Mouse (Mus musculus): ENCODE results near the gene Calb2. TPM values are rescaled to one million over a fixed set of nuclear protein-coding genes. Genes with fewer than 3 reads are reported as not detected.

The Calb2 gene
- polyA plus RNA-seq, 1 experiment from 2014 or later = not detected

GRCm38 (mm10) chr8:110183748-110184147, 15.7 kb upstream of the Calb2 start:
- Histone ChIP-seq H3K36me3 (ENCODE audit: control insufficient read depth, insufficient read depth, low read length) (no peaks in the 10 kb centered on the region), H3K4me2 (ENCODE audit: low read depth, low read length) (no peak overlapping the region), H3K27ac (ENCODE audit: low read length) (no peak overlapping the region), H3K27me3 (replicated peaks; ENCODE audit: control insufficient read depth, insufficient read depth, low read length) (no peaks in the 10 kb centered on the region; the same call in 1 of the 2 replicates), H3K4me3 (ENCODE audit: low read length) (no peak overlapping the region), H3K9me3 (ENCODE audit: control insufficient read depth, low read length) (no peaks in the 10 kb centered on the region), H3K4me1 (ENCODE audit: control insufficient read depth, insufficient read depth, low read length) (no peaks in the 10 kb centered on the region), H3K9ac (ENCODE audit: low read depth, low read length) (no peak overlapping the region)
- WGBS = 27% methylated on average over 11 of the region's 11 CpGs
- ATAC-seq = no peak

- Histone ChIP-seq H3K4me3 (ENCODE audit: low read length) (no peak overlapping the region), H3K36me3 (ENCODE audit: control insufficient read depth, insufficient read depth, low read length) (no peaks in the 10 kb centered on the region), H3K4me2 (ENCODE audit: low read depth, low read length) (no peak overlapping the region), H3K9ac (ENCODE audit: low read depth, low read length) (no peak overlapping the region), H3K9me3 (ENCODE audit: control insufficient read depth, low read length) (no peaks in the 10 kb centered on the region), H3K27ac (ENCODE audit: low read length) (no peak overlapping the region), H3K4me1 (ENCODE audit: control insufficient read depth, insufficient read depth, low read length) (no peaks in the 10 kb centered on the region; the same call in 1 of the 2 replicates), H3K27me3 (replicated peaks; ENCODE audit: control insufficient read depth, insufficient read depth, low read length) (no peaks in the 10 kb centered on the region; the same call in 1 of the 2 replicates)
- 73% methylated on average over 11 of the region's 11 CpGs for WGBS
- ATAC-seq = no peak
These were observed 14.8 kb upstream of the Calb2 start for GRCm38 (mm10) chr8:110182735-110183367.

- H3K4me2 ChIP-seq (ENCODE audit: low read depth, low read length) = peak overlapping the region; percentile 23
- no peak overlapping the region for H3K4me3 ChIP-seq (ENCODE audit: low read length)
- H3K4me1 ChIP-seq (ENCODE audit: control insufficient read depth, insufficient read depth, low read length) = no peaks in the 10 kb centered on the region; the same call in 1 of the 2 replicates
- no peaks in the 10 kb centered on the region for H3K36me3 ChIP-seq (ENCODE audit: control insufficient read depth, insufficient read depth, low read length)
- H3K9me3 ChIP-seq (ENCODE audit: control insufficient read depth, low read length) = no peaks in the 10 kb centered on the region
- ATAC-seq = peak; percentile 56; the same call in 1 of the 2 replicates
- H3K27ac ChIP-seq (ENCODE audit: low read length) = no peak overlapping the region
- H3K27me3 ChIP-seq (replicated peaks; ENCODE audit: control insufficient read depth, insufficient read depth, low read length) = no peaks in the 10 kb centered on the region; the same call in 1 of the 2 replicates
- 24% methylated on average over 22 of the region's 22 CpGs for WGBS
- H3K9ac ChIP-seq (ENCODE audit: low read depth, low read length) = peak overlapping the region; percentile 1; the same call in 1 of the 2 replicates
These were observed 9.5 kb upstream of the Calb2 start for GRCm38 (mm10) chr8:110177359-110178155.

GRCm38 (mm10) chr8:110174826-110175225, 6.8 kb upstream of the Calb2 start:
- WGBS = 87% methylated on average over 4 of the region's 4 CpGs
- H3K9me3 ChIP-seq (ENCODE audit: control insufficient read depth, low read length) = no peaks in the 10 kb centered on the region
- H3K27me3 ChIP-seq (replicated peaks; ENCODE audit: control insufficient read depth, insufficient read depth, low read length) = peaks cover 4% of the 10 kb centered on the region
- H3K36me3 ChIP-seq (ENCODE audit: control insufficient read depth, insufficient read depth, low read length) = no peaks in the 10 kb centered on the region
- H3K9ac ChIP-seq (ENCODE audit: low read depth, low read length) = no peak overlapping the region
- H3K4me1 ChIP-seq (ENCODE audit: control insufficient read depth, insufficient read depth, low read length) = no peaks in the 10 kb centered on the region; the same call in 1 of the 2 replicates
- ATAC-seq = no peak
- H3K27ac ChIP-seq (ENCODE audit: low read length) = no peak overlapping the region
- H3K4me3 ChIP-seq (ENCODE audit: low read length) = no peak overlapping the region
- H3K4me2 ChIP-seq (ENCODE audit: low read depth, low read length) = no peak overlapping the region

- Histone ChIP-seq H3K4me2 (ENCODE audit: low read depth, low read length) (no peak overlapping the region), H3K9ac (ENCODE audit: low read depth, low read length) (no peak overlapping the region), H3K36me3 (ENCODE audit: control insufficient read depth, insufficient read depth, low read length) (no peaks in the 10 kb centered on the region), H3K4me3 (ENCODE audit: low read length) (no peak overlapping the region), H3K27me3 (replicated peaks; ENCODE audit: control insufficient read depth, insufficient read depth, low read length) (peaks cover 20% of the 10 kb centered on the region), H3K9me3 (ENCODE audit: control insufficient read depth, low read length) (no peaks in the 10 kb centered on the region), H3K4me1 (ENCODE audit: control insufficient read depth, insufficient read depth, low read length) (no peaks in the 10 kb centered on the region), H3K27ac (ENCODE audit: low read length) (no peak overlapping the region)
- WGBS = 61% methylated on average over 6 of the region's 6 CpGs
- no peak for ATAC-seq
These were observed 4.2 kb upstream of the Calb2 start for GRCm38 (mm10) chr8:110172161-110172560.

GRCm38 (mm10) chr8:110166270-110166669, 1.7 kb downstream of the Calb2 start:
- Histone ChIP-seq H3K4me2 (ENCODE audit: low read depth, low read length) (no peak overlapping the region), H3K9ac (ENCODE audit: low read depth, low read length) (no peak overlapping the region), H3K36me3 (ENCODE audit: control insufficient read depth, insufficient read depth, low read length) (no peaks in the 10 kb centered on the region), H3K9me3 (ENCODE audit: control insufficient read depth, low read length) (no peaks in the 10 kb centered on the region), H3K4me3 (ENCODE audit: low read length) (no peak overlapping the region), H3K27ac (ENCODE audit: low read length) (no peak overlapping the region), H3K27me3 (replicated peaks; ENCODE audit: control insufficient read depth, insufficient read depth, low read length) (peaks cover 25% of the 10 kb centered on the region), H3K4me1 (ENCODE audit: control insufficient read depth, insufficient read depth, low read length) (no peaks in the 10 kb centered on the region)
- 75% methylated on average over 8 of the region's 8 CpGs for WGBS
- ATAC-seq = no peak

- 85% methylated on average over 6 of the region's 6 CpGs for WGBS
- H3K27me3 ChIP-seq (replicated peaks; ENCODE audit: control insufficient read depth, insufficient read depth, low read length) = 0 out of 2 replicates have a peak, but pooled peaks cover 4% of the 10 kb centered on the region
- no peak overlapping the region for H3K4me2 ChIP-seq (ENCODE audit: low read depth, low read length)
These were observed 6.0 kb downstream of the Calb2 start for GRCm38 (mm10) chr8:110162007-110162406.

GRCm38 (mm10) chr8:110152951-110153350, 15.1 kb downstream of the Calb2 start:
- no peaks in the 10 kb centered on the region for H3K36me3 ChIP-seq (ENCODE audit: control insufficient read depth, insufficient read depth, low read length)
- H3K9me3 ChIP-seq (ENCODE audit: control insufficient read depth, low read length) = no peaks in the 10 kb centered on the region
- no peaks in the 10 kb centered on the region for H3K27me3 ChIP-seq (replicated peaks; ENCODE audit: control insufficient read depth, insufficient read depth, low read length)
- H3K9ac ChIP-seq (ENCODE audit: low read depth, low read length) = no peak overlapping the region
- H3K4me3 ChIP-seq (ENCODE audit: low read length) = no peak overlapping the region
- no peaks in the 10 kb centered on the region for H3K4me1 ChIP-seq (ENCODE audit: control insufficient read depth, insufficient read depth, low read length)
- 75% methylated on average over 6 of the region's 6 CpGs for WGBS
- H3K4me2 ChIP-seq (ENCODE audit: low read depth, low read length) = no peak overlapping the region
- no peak for ATAC-seq
- H3K27ac ChIP-seq (ENCODE audit: low read length) = no peak overlapping the region

More at GRCm38 (mm10) chr8:110162007-110162406, 6.0 kb downstream of the Calb2 start:
- Histone ChIP-seq H3K9ac (ENCODE audit: low read depth, low read length) (no peak overlapping the region), H3K9me3 (ENCODE audit: control insufficient read depth, low read length) (no peaks in the 10 kb centered on the region), H3K4me3 (ENCODE audit: low read length) (no peak overlapping the region), H3K4me1 (ENCODE audit: control insufficient read depth, insufficient read depth, low read length) (no peaks in the 10 kb centered on the region), H3K27ac (ENCODE audit: low read length) (no peak overlapping the region), H3K36me3 (ENCODE audit: control insufficient read depth, insufficient read depth, low read length) (no peaks in the 10 kb centered on the region)
- ATAC-seq = no peak

GRCm38 (mm10) chr8:110145538-110145937, 22.5 kb downstream of the Calb2 start:
- WGBS = 0% methylated on average over 4 of the region's 4 CpGs
- ATAC-seq = no peak
- no peak overlapping the region for H3K27ac ChIP-seq (ENCODE audit: low read length)

More at GRCm38 (mm10) chr8:110145538-110145937, 22.5 kb downstream of the Calb2 start:
- Histone ChIP-seq H3K4me2 (ENCODE audit: low read depth, low read length) (no peak overlapping the region), H3K4me1 (ENCODE audit: control insufficient read depth, insufficient read depth, low read length) (no peaks in the 10 kb centered on the region), H3K27me3 (replicated peaks; ENCODE audit: control insufficient read depth, insufficient read depth, low read length) (no peaks in the 10 kb centered on the region), H3K9ac (ENCODE audit: low read depth, low read length) (no peak overlapping the region), H3K4me3 (ENCODE audit: low read length) (no peak overlapping the region), H3K36me3 (ENCODE audit: control insufficient read depth, insufficient read depth, low read length) (no peaks in the 10 kb centered on the region), H3K9me3 (ENCODE audit: control insufficient read depth, low read length) (no peaks in the 10 kb centered on the region)

Data from intestine, embryonic 16.5 days (tissue).